Mouse (Mus musculus): ENCODE measurements around the gene Gpr19. TPM values are rescaled to one million over a fixed set of nuclear protein-coding genes. Genes with fewer than 3 reads are reported as not detected.

Gpr19 gene
- 8.5 and 8.6 TPM in 2 replicates for polyA plus RNA-seq (2015; fragmentation: Nextera tagmentation; extraction: Ambion mirVana)

GRCm38 (mm10) chr6:134898095-134898965, at the start of gene Gpr19:
Gene Gpr19, minus strand, starts transcription at chr6:134898578.
- Histone ChIP-seq H3K36me3 (no peaks in the 10 kb centered on the region), H3K27ac (replicated peaks) (peak within 1 kb of the TSS; percentile 100), H3K27me3 (replicated peaks) (no peaks in the 10 kb centered on the region), H3K4me3 (peak within 1 kb of the TSS; percentile 75), H3K4me1 (peaks cover 12% of the 10 kb centered on the region), H3K9ac (peak within 1 kb of the TSS; percentile 94), H3K4me2 (peak within 1 kb of the TSS; percentile 87), H3K9me3 (no peaks in the 10 kb centered on the region)
- ATAC-seq (ENCODE audit: extremely low read depth, insufficient number of reproducible peaks, low FRiP score, low TSS enrichment), result peak; percentile 89
- WGBS, result under 1% methylated on average over 51 of the region's 51 CpGs

DNA sequence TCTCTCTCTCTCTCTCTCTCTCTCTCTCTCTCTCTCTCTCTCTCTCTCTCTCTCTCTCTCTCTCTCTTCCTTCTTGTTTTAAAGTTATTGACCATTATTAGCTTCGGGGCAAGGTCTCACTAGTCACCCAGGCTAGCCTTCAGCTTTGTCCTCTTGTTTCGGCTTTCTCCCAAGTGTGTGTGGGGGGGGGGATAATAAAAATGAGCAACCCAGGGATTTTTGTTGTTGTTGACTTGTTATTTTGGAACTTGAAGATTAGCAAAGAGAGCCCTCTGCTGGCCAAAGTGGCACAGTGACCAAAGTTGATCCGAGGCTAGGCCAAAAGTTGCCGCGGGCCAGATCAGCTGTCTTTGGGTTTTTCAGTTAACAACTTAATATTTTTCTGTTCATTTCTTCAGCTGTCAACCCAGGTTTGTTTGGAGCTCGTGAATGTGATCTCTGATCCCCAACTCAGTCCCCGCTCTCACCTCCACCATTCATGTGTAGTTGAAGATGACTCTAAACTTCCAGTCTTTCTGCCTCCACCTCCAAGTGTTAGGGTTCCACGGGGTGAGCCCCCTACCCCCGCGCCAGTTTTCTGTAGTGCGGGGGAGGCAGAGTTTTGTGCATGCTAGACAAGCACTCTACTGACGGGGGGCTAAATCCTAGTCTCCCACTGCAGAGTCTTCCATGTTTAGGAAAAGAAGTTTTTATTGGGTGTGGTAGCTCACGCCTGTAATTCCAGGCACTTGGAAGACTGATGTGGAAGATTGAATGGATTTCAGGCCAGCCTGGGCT, 49.1 kb upstream of the Gpr19 start:
- peak overlapping the region; percentile 37; the same call in 1 of the 2 replicates for H3K9ac ChIP-seq
- H3K4me3 ChIP-seq, result no peak overlapping the region
- ATAC-seq (ENCODE audit: extremely low read depth, insufficient number of reproducible peaks, low FRiP score, low TSS enrichment), result no peak; the same call in 1 of the 2 replicates
- H3K27ac ChIP-seq (replicated peaks), result no peak overlapping the region
- 40% methylated on average over 13 of the region's 13 CpGs for WGBS
- no peaks in the 10 kb centered on the region for H3K9me3 ChIP-seq
- peaks cover 42% of the 10 kb centered on the region for H3K4me1 ChIP-seq
- no peak overlapping the region for H3K4me2 ChIP-seq
- H3K36me3 ChIP-seq, result peaks cover 26% of the 10 kb centered on the region
- no peaks in the 10 kb centered on the region for H3K27me3 ChIP-seq (replicated peaks)

GRCm38 (mm10) chr6:134946858-134947257, 48.5 kb upstream of the Gpr19 start:
- Histone ChIP-seq H3K4me2 (no peak overlapping the region), H3K27ac (replicated peaks) (no peak overlapping the region), H3K4me1 (peaks cover 49% of the 10 kb centered on the region), H3K36me3 (peaks cover 26% of the 10 kb centered on the region), H3K9me3 (no peaks in the 10 kb centered on the region), H3K9ac (no peak overlapping the region), H3K4me3 (no peak overlapping the region), H3K27me3 (replicated peaks) (no peaks in the 10 kb centered on the region)
- ATAC-seq (ENCODE audit: extremely low read depth, insufficient number of reproducible peaks, low FRiP score, low TSS enrichment), result no peak
- WGBS, result 85% methylated on average over 9 of the region's 9 CpGs

DNA sequence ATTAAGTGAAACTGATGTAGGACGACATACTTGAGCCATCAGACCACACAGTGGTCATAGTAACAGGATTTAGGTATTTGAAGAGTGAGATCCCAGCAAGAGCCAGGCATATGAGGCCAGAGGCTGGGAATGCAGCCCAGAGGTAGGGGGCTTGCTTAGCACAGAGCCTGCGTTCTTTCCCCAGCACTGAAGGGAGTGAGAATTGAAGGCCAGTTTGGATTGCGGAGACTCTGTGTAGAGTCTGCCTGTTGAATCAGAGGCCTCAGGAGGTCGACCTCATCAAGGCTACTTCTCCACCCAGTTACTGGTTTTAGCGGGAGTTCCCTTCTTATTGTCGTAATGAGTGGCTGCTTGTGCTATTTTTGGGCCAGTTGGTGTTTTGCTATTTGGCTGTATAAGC, 47.7 kb upstream of the Gpr19 start:
- no peak for ATAC-seq (ENCODE audit: extremely low read depth, insufficient number of reproducible peaks, low FRiP score, low TSS enrichment)
- no peak overlapping the region for H3K4me3 ChIP-seq
- H3K9me3 ChIP-seq, result no peaks in the 10 kb centered on the region
- no peaks in the 10 kb centered on the region for H3K27me3 ChIP-seq (replicated peaks)
- peaks cover 27% of the 10 kb centered on the region for H3K36me3 ChIP-seq
- H3K27ac ChIP-seq (replicated peaks), result peak overlapping the region; percentile 46
- peaks cover 43% of the 10 kb centered on the region for H3K4me1 ChIP-seq
- no peak overlapping the region for H3K4me2 ChIP-seq
- 36% methylated on average over 6 of the region's 6 CpGs for WGBS
- H3K9ac ChIP-seq, result no peak overlapping the region

DNA sequence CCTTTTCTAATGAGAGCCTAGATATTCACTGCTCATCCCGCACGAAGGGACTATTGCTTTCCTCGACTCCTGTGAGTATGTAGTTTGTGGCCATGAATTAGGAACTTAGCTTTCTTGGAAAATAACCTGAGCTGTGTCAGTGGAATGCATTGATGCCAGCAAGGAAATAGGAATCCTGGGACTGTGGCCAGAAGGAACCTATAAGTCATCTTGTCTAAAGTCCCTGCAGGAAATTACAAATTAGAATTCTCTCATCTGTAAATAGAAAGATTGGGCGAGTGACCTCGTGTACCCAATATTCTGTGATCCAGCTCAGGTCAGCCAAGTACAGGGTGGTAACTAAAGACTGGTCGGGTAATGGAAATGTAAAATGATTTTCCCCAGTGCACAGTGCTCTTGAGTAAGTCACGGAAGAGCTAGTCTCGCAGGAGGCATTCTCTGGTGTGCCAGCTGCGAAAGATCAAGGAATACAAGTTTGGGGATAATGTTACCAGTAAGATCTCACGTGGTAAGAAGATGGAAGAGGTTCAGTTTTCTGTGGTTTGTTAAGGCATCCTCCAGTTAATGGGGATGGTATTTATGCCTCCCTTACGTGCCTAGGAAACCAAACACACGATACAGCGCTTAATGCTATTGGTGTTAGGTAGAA, 45.5 kb upstream of the Gpr19 start:
- Histone ChIP-seq H3K9me3 (no peaks in the 10 kb centered on the region), H3K27me3 (replicated peaks) (no peaks in the 10 kb centered on the region), H3K27ac (replicated peaks) (no peak overlapping the region), H3K4me2 (no peak overlapping the region), H3K9ac (no peak overlapping the region), H3K36me3 (peaks cover 33% of the 10 kb centered on the region), H3K4me3 (no peak overlapping the region), H3K4me1 (peaks cover 43% of the 10 kb centered on the region)
- WGBS, result 78% methylated on average over 13 of the region's 13 CpGs
- no peak for ATAC-seq (ENCODE audit: extremely low read depth, insufficient number of reproducible peaks, low FRiP score, low TSS enrichment)

DNA sequence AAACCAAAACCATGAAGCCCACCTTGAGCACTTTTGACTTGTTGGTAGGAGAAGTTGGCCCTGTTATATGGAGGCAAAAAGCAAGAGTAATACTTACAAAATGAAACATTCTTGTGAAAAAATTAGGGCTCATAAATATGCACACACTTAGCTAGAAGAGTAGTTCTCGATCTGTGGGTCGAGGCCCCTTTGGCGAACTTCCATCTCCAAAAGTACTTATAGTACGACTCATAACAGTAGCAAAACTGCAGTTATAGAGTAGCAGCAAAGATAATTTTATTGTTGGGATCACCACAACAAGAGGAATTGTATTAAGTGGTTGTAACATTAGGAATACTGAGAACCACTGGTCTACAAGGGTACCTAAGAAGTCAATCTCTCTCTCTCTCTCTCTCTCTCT, 41.4 kb upstream of the Gpr19 start:
- peaks cover 23% of the 10 kb centered on the region for H3K4me1 ChIP-seq
- no peak overlapping the region for H3K4me2 ChIP-seq
- 86% methylated on average over 4 of the region's 4 CpGs for WGBS
- no peak overlapping the region for H3K27ac ChIP-seq (replicated peaks)
- H3K9me3 ChIP-seq, result no peaks in the 10 kb centered on the region
- no peak overlapping the region for H3K9ac ChIP-seq
- no peaks in the 10 kb centered on the region for H3K27me3 ChIP-seq (replicated peaks)
- no peak overlapping the region for H3K4me3 ChIP-seq
- ATAC-seq (ENCODE audit: extremely low read depth, insufficient number of reproducible peaks, low FRiP score, low TSS enrichment), result no peak
- peaks cover 33% of the 10 kb centered on the region for H3K36me3 ChIP-seq

DNA sequence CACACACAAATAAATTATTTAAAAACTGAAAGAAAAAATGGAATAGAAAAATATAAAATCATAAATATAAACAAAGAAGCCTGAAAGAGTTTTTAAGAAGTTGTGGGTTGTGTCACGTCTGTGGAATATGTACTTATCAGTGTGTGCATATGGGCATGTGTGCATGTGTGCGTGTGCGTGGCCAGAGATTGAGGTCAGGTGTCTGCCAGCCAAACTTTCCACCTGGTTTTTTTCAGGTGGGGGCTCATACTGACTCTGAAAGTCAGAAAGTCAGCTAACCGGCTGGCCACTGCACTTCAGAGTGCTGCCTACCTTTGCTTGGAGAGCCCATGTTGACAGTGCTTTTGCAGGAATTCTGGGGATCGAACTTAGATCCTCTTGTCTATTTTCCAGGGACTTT, 35.9 kb upstream of the Gpr19 start:
- Histone ChIP-seq H3K4me3 (no peak overlapping the region), H3K36me3 (peaks cover 7% of the 10 kb centered on the region; the same call in 1 of the 2 replicates), H3K9me3 (no peaks in the 10 kb centered on the region), H3K27me3 (replicated peaks) (no peaks in the 10 kb centered on the region), H3K27ac (replicated peaks) (no peak overlapping the region), H3K4me2 (no peak overlapping the region), H3K9ac (no peak overlapping the region), H3K4me1 (peaks cover 37% of the 10 kb centered on the region)
- 89% methylated on average over 5 of the region's 5 CpGs for WGBS
- no peak for ATAC-seq (ENCODE audit: extremely low read depth, insufficient number of reproducible peaks, low FRiP score, low TSS enrichment)

DNA sequence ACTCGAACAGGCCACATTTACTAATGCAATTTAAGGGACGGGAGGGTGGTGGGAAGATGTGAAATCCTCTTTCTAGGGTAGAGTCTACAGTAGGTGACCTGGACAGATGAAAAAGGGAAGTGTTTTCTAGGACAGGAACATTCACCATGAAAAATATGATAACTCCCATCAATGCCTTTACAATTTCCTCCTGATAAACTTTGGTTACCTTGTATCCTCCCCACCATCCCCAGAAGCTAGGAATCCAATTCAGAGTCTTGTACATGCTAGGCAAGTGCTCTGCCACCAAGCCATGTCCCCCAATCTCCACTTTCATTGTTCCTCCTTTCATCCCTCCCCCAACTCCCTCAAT, 34.8 kb upstream of the Gpr19 start:
- WGBS, result 87% methylated on average over 2 of the region's 2 CpGs
- Histone ChIP-seq H3K9ac (peak overlapping the region; percentile 62), H3K9me3 (no peaks in the 10 kb centered on the region), H3K36me3 (peaks cover 7% of the 10 kb centered on the region; the same call in 1 of the 2 replicates), H3K27me3 (replicated peaks) (no peaks in the 10 kb centered on the region), H3K4me3 (no peak overlapping the region), H3K27ac (replicated peaks) (no peak overlapping the region), H3K4me1 (peaks cover 39% of the 10 kb centered on the region), H3K4me2 (peak overlapping the region; percentile 42)
- ATAC-seq (ENCODE audit: extremely low read depth, insufficient number of reproducible peaks, low FRiP score, low TSS enrichment), result no peak

DNA sequence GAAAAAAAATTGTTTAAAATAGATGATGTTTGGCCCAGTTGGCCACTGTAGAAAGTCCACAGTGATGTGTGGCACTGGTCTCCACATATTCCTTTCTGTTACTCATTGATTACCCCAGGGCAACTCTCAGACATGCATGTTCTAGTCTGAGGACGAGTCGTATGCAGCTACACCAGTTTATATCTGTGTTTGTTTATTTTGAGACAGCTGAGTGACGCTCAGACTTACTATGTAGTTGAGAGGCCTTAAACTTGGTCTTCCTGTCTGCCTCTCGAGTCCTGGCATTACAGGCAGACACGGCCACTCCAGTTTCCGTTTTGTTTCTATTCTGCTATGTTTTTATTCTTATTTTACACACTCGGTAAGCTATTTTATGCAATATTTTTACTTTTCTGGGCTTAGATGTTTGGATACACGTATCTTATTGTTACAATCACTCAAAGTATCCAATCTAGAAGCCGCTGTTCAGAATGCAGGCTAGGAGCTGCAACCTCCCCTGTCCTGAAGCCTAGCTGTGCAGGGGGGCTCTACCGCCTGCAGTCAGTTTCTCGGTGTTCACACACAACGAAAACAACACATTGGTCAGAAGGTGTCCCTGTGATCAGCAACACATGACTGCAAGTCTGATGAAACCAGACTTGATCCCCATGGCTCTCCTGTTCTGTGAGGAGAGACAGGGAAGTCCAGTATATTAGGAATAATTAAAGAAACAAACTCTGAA, 34.3 kb upstream of the Gpr19 start:
- peaks cover 41% of the 10 kb centered on the region for H3K4me1 ChIP-seq
- peaks cover 7% of the 10 kb centered on the region; the same call in 1 of the 2 replicates for H3K36me3 ChIP-seq
- 62% methylated on average over 12 of the region's 12 CpGs for WGBS
- H3K27ac ChIP-seq (replicated peaks), result no peak overlapping the region
- peak overlapping the region; percentile 42 for H3K4me2 ChIP-seq
- no peak for ATAC-seq (ENCODE audit: extremely low read depth, insufficient number of reproducible peaks, low FRiP score, low TSS enrichment)
- H3K27me3 ChIP-seq (replicated peaks), result no peaks in the 10 kb centered on the region
- no peak overlapping the region for H3K4me3 ChIP-seq
- H3K9ac ChIP-seq, result peak overlapping the region; percentile 65
- H3K9me3 ChIP-seq, result no peaks in the 10 kb centered on the region

- Histone ChIP-seq H3K4me1 (peaks cover 51% of the 10 kb centered on the region), H3K36me3 (0 out of 2 replicates have a peak, but pooled peaks cover 3% of the 10 kb centered on the region), H3K4me2 (peak overlapping the region; percentile 91), H3K9ac (peak overlapping the region; percentile 78), H3K4me3 (peak overlapping the region; percentile 64), H3K27ac (replicated peaks) (no peak overlapping the region), H3K9me3 (no peaks in the 10 kb centered on the region), H3K27me3 (replicated peaks) (no peaks in the 10 kb centered on the region)
- 83% methylated on average over 3 of the region's 3 CpGs for WGBS
- ATAC-seq (ENCODE audit: extremely low read depth, insufficient number of reproducible peaks, low FRiP score, low TSS enrichment), result no peak
Observed at GRCm38 (mm10) chr6:134931146-134931545, 32.8 kb upstream of the Gpr19 start.

Measured in heart, embryonic 13.5 days (tissue).